Mouse (Mus musculus) forebrain, embryonic 10.5 days (tissue): ENCODE results near the gene Fermt3. TPM values are rescaled to one million over a fixed set of nuclear protein-coding genes. Genes with fewer than 3 reads are reported as not detected.

Source experiments
- DNase-seq: peaks from one replicate; pipeline ENCODE4 v3.0.0-alpha.2; 2017; ENCODE audit warnings: low spot score; ENCODE audit errors: extremely low spot score
- H3K27ac ChIP-seq: fragments of 300-500 bp; sonication (generic); 2 replicates; pipeline ENCODE4 v1.5.1; 2016; ENCODE audit warnings: mild to moderate bottlenecking
- H3K27me3 ChIP-seq: fragments of 300-500 bp; sonication (generic); 2 replicates; pipeline ENCODE4 v1.6.1; 2016; ENCODE audit warnings: mild to moderate bottlenecking; ENCODE audit not compliant: poor library complexity, severe bottlenecking
- H3K36me3 ChIP-seq: fragments of 300-500 bp; sonication (generic); replicated peaks from 2 replicates; pipeline ENCODE4 v1.6.1; 2016; ENCODE audit warnings: mild to moderate bottlenecking, moderate library complexity
- H3K4me1 ChIP-seq: fragments of 300-500 bp; sonication (generic); 2 replicates; pipeline ENCODE4 v1.6.1; 2016
- H3K4me3 ChIP-seq: fragments of 300-500 bp; sonication (generic); 2 replicates; pipeline ENCODE4 v1.5.1; 2016; ENCODE audit warnings: mild to moderate bottlenecking, moderate library complexity
- H3K9me3 ChIP-seq: fragments of 300-500 bp; sonication (generic); 2 replicates; pipeline ENCODE4 v1.6.1; 2016; ENCODE audit warnings: mild to moderate bottlenecking, moderate library complexity
- WGBS: fragments of 180-500 bp; shearing (Covaris S2); methylation state at CpG from one replicate; pipeline ENCODE4 v1.1.7; 2016; 5-methylcytosine and 5-hydroxymethylcytosine counted together
- polyA plus RNA-seq: library from polyadenylated mRNA; unstranded; fragments of >200 nt; fragmentation: Nextera tagmentation; extraction: Ambion mirVana; gene quantifications from 2 replicates; pipeline ENCODE4 v1.2.1, GENCODE M21; 2016

Gene Fermt3
- polyA plus RNA-seq, 1 experiment from 2014 or later, result 8.8 TPM

DNA sequence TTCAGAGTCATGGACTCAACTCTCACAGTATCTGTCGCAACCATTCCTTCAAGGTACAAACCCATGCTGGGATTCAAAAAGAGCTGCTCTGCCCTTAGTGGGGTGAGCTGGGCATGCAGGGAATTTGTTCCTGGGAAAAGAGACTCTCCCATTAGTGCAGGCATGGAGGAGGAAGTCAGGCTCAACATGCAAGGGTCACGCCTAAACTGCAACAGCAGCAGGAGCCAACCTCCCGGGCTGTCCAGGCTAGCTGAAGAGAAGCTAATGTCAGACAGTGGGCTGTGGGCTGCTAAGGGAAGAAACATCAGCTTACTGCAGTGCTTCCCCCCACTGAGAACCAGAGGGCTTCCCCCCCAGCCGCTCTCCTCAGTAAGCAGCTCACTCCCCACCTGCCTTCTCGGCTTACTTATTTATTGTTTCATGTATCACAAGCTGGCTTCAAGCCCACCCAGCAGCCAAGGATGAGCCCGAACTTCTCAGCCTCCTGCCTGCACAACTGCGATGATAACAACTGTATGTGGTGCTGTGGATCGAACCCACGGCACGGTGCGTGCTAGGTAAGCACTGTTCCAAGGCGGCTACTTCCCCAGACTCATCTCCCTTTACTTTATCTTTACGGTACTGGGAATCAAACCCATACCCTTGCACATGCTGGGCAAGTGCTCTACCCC, 46.9 kb downstream of the Fermt3 start:
- DNase-seq, result no peak
- Histone ChIP-seq H3K4me1 (peaks cover 80% of the 10 kb centered on the region), H3K27me3 (peaks cover 53% of the 10 kb centered on the region), H3K27ac (no peak overlapping the region), H3K9me3 (no peaks in the 10 kb centered on the region), H3K36me3 (peaks cover 16% of the 10 kb centered on the region), H3K4me3 (no peak overlapping the region)
- 80% methylated on average over 13 of the region's 13 CpGs for WGBS

DNA sequence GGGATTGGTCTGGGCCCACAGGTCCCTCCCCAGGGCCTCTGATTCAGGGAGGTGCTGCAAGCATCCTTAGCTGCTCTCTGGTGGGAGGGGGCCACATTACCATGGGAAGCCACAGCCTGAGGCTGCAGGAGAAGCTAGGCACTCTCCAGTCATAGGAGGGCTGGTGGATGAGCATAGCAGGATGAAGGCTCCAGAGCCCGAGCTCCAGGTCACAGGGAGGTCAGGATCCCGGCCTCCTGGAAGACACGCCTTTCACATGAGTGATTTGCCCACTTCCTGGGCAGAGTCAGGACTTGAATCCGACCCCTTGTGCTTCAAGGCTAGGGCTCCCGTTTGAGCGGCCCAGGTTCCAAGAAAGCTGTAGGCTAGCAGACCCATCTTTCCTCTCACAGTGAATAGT, 47.6 kb downstream of the Fermt3 start:
- DNase-seq, result no peak
- peaks cover 73% of the 10 kb centered on the region for H3K4me1 ChIP-seq
- H3K27ac ChIP-seq, result 0 out of 2 replicates have a peak overlapping the region, but pooled peaks have one; percentile 48
- H3K36me3 ChIP-seq, result peaks cover 10% of the 10 kb centered on the region
- peaks cover 56% of the 10 kb centered on the region for H3K27me3 ChIP-seq
- WGBS, result 42% methylated on average over 6 of the region's 6 CpGs
- no peaks in the 10 kb centered on the region for H3K9me3 ChIP-seq
- no peak overlapping the region for H3K4me3 ChIP-seq

DNA sequence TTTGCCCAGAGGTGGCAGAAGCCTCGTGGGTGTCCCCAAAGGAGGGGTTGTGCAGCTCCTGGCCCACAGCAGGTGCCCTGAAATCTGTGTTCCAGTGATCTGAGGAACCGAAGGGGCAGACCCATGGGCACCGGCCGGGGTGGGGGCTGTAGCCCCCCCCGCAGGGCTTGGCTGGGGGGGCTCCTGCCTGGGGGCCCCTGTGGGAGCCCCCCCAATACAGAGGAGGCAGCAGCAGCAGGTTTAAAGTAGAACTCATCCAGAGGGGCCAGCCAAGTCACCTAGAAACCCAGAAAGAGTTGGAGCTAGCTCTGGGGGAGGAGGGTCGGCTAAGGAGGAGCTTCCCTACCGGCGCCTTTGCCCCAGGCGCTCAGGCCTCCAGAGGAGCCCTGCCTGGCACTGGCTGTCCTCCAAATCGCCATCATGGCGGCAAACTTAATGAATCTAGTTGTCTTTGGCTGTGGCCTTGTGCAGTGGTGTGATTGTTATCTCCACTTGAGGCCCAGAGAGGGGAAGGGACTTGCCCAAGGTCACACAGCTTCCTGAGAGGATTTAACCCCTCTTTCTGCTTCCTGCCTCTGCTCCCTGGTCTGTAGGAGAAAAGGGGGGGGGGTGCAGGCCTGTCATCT, 48.7 kb downstream of the Fermt3 start:
- peak overlapping the region; percentile 81 for H3K27ac ChIP-seq
- peak overlapping the region; percentile 65 for H3K4me3 ChIP-seq
- peaks cover 63% of the 10 kb centered on the region for H3K4me1 ChIP-seq
- H3K36me3 ChIP-seq, result peaks cover 12% of the 10 kb centered on the region
- DNase-seq, result no peak
- H3K9me3 ChIP-seq, result no peaks in the 10 kb centered on the region
- H3K27me3 ChIP-seq, result peaks cover 56% of the 10 kb centered on the region
- WGBS, result 19% methylated on average over 11 of the region's 11 CpGs

GRCm38 (mm10) chr19:6969665-6970381, 49.4 kb downstream of the Fermt3 start:
- Histone ChIP-seq H3K4me1 (peaks cover 63% of the 10 kb centered on the region), H3K9me3 (no peaks in the 10 kb centered on the region), H3K4me3 (peak overlapping the region; percentile 65), H3K27me3 (peaks cover 56% of the 10 kb centered on the region), H3K36me3 (peaks cover 19% of the 10 kb centered on the region), H3K27ac (peak overlapping the region; percentile 81)
- DNase-seq, result peak; percentile 52
- 1% methylated on average over 54 of the region's 55 CpGs for WGBS

GRCm38 (mm10) chr19:6969291-6969664, 50.0 kb downstream of the Fermt3 start:
- Histone ChIP-seq H3K36me3 (peaks cover 25% of the 10 kb centered on the region), H3K27ac (peak overlapping the region; percentile 81), H3K9me3 (no peaks in the 10 kb centered on the region), H3K4me1 (peaks cover 63% of the 10 kb centered on the region), H3K4me3 (peak overlapping the region; percentile 65), H3K27me3 (peaks cover 56% of the 10 kb centered on the region)
- no peak for DNase-seq
- WGBS, result 0% methylated on average over 20 of the region's 20 CpGs

DNA sequence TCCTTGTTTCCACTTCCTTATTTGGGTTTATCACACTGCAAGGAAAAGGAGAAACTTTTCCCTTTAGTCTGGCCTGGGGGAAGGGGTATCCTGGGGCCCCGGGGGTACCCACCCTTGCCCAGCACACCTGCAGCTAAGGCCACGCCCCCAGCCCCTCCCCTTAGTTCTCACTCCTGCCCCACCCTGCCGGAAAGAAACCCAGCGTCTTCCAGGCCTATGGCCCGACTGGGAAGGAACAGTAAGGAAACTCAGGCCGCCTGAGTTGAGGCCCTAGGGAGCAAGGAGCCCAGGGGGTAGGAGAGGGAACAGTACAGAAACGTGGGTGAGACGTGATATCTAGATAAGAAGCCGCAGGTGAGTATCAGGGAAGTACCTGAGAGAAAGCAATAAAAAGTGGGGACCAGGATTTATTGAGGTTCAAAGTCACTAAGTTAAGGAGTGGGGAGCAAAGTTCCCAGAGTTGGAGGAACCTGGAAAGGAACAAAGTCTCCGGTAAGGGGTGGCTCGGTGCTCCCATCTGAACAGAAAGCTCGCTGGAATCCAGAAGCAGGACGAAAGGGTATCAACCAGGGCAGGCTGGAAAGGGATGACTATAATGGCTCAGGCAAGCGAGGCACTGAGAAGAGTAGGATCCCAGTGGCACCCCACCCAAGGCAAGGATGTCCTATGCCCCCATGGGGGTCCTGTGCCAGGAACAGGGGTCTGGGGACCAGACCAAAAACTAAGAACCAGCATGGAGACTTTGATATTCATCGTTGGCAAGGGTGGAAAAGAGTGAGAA, 50.6 kb downstream of the Fermt3 start:
- peak overlapping the region; percentile 65 for H3K4me3 ChIP-seq
- peak overlapping the region; percentile 81; the same call in 1 of the 2 replicates for H3K27ac ChIP-seq
- WGBS, result 14% methylated on average over 15 of the region's 15 CpGs
- no peaks in the 10 kb centered on the region for H3K9me3 ChIP-seq
- H3K27me3 ChIP-seq, result peaks cover 56% of the 10 kb centered on the region
- no peak for DNase-seq
- peaks cover 57% of the 10 kb centered on the region for H3K4me1 ChIP-seq
- H3K36me3 ChIP-seq, result peaks cover 31% of the 10 kb centered on the region

GRCm38 (mm10) chr19:6956461-6956860, 62.8 kb downstream of the Fermt3 start:
- WGBS, result 89% methylated on average over 10 of the region's 10 CpGs
- no peak overlapping the region for H3K4me3 ChIP-seq

DNA sequence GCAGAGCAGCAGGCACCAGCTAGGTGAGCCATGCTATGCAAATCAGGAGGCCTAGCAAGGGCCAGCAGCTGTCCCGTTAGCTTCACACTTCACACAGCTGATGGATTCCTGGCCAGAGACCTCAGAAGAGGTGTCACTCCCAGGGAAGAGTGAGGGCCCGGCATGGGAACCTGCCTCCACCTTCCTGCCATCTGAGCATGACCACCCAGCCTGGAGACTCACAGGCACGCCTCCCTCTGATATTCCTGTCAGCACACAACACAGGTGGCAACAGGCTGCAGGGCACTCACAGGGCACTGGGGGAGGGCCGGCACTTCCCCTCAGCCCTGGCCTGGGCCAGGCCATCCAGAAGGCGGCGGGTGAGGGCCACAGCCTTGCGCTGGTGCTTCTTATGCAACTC, 63.8 kb downstream of the Fermt3 start:
- no peak for DNase-seq
- peaks cover 64% of the 10 kb centered on the region for H3K36me3 ChIP-seq
- 86% methylated on average over 7 of the region's 7 CpGs for WGBS
- no peak overlapping the region for H3K4me3 ChIP-seq
- H3K27me3 ChIP-seq, result no peaks in the 10 kb centered on the region
- no peaks in the 10 kb centered on the region for H3K9me3 ChIP-seq
- peaks cover 23% of the 10 kb centered on the region for H3K4me1 ChIP-seq
- no peak overlapping the region for H3K27ac ChIP-seq

More at GRCm38 (mm10) chr19:6956461-6956860, 62.8 kb downstream of the Fermt3 start:
- Histone ChIP-seq H3K4me1 (peaks cover 20% of the 10 kb centered on the region), H3K36me3 (peaks cover 67% of the 10 kb centered on the region), H3K9me3 (no peaks in the 10 kb centered on the region), H3K27me3 (no peaks in the 10 kb centered on the region), H3K27ac (no peak overlapping the region)
- DNase-seq, result no peak

- peaks cover 50% of the 10 kb centered on the region for H3K36me3 ChIP-seq
- peak overlapping the region; percentile 18; the same call in 1 of the 2 replicates for H3K4me3 ChIP-seq
- H3K9me3 ChIP-seq, result no peaks in the 10 kb centered on the region
- no peaks in the 10 kb centered on the region for H3K27me3 ChIP-seq
- H3K27ac ChIP-seq, result no peak overlapping the region
- DNase-seq, result no peak
- H3K4me1 ChIP-seq, result peaks cover 33% of the 10 kb centered on the region
- WGBS, result 64% methylated on average over 9 of the region's 9 CpGs
Measured at GRCm38 (mm10) chr19:6954046-6954445, 65.2 kb downstream of the Fermt3 start.

DNA sequence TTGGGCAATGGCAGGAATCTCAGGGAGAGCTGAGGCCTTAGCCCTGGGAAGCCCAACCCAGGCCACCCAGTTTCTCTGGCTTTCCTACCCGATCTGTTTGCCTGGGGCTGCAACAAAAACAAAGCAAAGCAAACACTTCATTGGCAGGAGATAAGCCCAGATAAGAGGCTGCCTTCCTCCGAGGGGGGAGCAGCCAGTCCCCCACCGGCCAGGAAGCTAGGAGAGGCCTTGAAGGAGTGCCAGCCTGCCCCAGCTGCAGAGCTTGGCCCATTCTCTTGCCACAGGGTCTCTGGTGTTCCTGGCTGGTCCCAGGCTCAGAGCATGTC, 66.6 kb downstream of the Fermt3 start:
- Histone ChIP-seq H3K27me3 (no peaks in the 10 kb centered on the region), H3K27ac (peak overlapping the region; percentile 97), H3K4me1 (peaks cover 33% of the 10 kb centered on the region), H3K36me3 (peaks cover 42% of the 10 kb centered on the region), H3K9me3 (no peaks in the 10 kb centered on the region), H3K4me3 (peak overlapping the region; percentile 69)
- no peak for DNase-seq
- 19% methylated on average over 3 of the region's 3 CpGs for WGBS

- Histone ChIP-seq H3K36me3 (peaks cover 36% of the 10 kb centered on the region), H3K9me3 (no peaks in the 10 kb centered on the region), H3K27me3 (no peaks in the 10 kb centered on the region), H3K4me1 (peaks cover 33% of the 10 kb centered on the region), H3K4me3 (peak overlapping the region; percentile 69), H3K27ac (peak overlapping the region; percentile 97)
- DNase-seq, result peak; percentile 67
- WGBS, result 3% methylated on average over 31 of the region's 31 CpGs
Measured at GRCm38 (mm10) chr19:6951994-6952711, 67.1 kb downstream of the Fermt3 start.

DNA sequence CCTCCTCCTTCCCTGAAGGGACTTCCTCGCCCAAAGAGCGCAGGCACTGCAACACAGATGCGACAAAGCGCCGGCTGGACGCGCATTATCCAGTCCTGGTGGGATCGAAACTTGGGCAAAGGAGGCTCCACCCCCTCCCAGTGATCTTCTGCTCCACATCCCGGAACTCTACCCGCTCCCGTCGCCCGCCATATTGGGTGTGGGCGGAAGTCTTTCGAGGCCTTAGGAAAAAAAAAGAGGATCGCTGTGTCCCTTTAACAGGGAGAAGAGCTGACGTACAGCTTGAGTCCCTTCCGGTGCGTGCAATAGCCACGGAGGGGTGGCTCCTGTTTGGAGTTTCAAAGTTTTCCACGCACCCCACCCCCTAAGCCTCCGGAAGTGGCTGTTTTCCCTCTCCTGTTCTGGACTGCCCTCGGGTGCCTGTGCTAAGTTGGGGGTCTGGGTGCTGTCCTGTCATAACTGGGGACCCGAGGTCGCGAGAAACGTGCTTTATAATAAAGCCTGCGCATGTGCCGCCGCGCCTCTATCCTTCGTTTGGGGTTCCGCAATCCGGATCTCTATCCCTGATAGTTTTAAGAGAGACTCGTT, 67.8 kb downstream of the Fermt3 start:
- under 1% methylated on average over 35 of the region's 35 CpGs for WGBS
- peak overlapping the region; percentile 97 for H3K27ac ChIP-seq

More for the DNA sequence above, 67.8 kb downstream of the Fermt3 start:
- H3K9me3 ChIP-seq, result no peaks in the 10 kb centered on the region
- peak overlapping the region; percentile 69 for H3K4me3 ChIP-seq
- peaks cover 30% of the 10 kb centered on the region for H3K36me3 ChIP-seq
- H3K27me3 ChIP-seq, result no peaks in the 10 kb centered on the region
- peak; percentile 93 for DNase-seq
- peaks cover 33% of the 10 kb centered on the region for H3K4me1 ChIP-seq
